Mouse (Mus musculus): ENCODE results near the gene Dennd4a.

Gene Dennd4a

DNA sequence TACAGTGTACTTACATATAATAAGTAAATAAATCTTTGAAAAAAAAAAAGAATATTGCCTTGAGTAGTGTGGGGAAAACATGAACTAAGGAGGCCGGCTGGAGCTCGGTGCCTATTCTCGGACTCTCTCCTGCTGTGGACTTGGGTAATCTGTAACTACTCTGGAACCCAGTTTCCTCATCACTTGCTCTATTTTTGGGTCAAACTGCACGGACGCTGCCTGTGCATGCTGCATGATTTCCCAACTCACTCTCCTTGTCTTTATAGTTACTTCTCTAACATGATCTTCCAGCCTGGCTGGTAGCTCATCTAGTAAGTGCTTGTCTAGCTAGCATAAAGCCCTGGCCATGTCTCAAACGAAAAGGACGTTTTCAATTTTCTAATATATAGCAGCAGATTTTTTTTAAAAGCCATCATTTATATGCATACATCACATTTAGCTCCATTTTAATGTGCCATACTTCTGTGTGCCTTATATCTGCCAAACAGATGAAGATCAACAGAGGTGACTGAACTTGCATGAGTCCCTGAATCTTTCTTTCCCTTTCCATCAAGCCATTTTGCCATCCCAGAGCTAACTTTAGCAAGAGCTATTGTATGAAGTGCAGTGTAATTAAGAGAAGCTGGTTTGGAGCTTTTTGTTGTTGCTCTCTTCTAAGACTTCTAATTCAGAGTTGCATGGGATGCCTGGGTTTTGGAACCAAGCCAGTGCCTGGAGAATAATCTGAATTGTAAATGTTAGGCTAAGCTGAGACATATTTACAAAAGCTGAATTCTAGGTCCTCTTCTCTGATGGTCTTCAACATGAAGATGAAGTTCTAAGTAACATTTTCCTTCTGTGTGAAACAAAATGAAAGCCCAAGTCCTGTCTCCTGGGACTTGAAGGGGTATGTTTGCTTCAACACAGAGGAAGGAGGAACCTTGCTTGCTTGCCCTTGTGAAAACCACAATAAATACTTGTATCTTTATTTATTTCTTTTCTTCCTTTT lies 20.2 kb upstream of the Dennd4a start:
- DNase-seq (ENCODE audit: low read depth, low spot score) = no peak

DNA sequence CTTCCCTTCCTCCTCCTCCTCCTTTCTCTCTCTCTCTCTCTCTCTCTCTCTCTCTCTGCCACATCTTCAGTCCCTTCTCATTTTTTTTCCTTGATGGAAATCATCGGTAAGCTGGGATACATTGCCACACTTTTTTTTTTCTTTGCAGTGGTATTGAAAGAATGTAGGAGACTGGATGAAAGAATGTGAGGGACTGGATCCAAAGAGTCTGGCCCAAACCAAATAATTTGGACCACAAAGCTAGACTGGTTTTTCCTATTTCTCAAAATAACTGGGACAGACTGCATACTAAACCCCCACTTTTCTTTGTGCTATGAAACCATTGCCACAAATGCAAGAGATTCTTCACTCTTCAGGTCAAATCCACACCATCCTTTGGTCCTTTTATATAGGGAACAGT lies 19.5 kb upstream of the Dennd4a start:
- DNase-seq (ENCODE audit: low read depth, low spot score) = no peak

DNA sequence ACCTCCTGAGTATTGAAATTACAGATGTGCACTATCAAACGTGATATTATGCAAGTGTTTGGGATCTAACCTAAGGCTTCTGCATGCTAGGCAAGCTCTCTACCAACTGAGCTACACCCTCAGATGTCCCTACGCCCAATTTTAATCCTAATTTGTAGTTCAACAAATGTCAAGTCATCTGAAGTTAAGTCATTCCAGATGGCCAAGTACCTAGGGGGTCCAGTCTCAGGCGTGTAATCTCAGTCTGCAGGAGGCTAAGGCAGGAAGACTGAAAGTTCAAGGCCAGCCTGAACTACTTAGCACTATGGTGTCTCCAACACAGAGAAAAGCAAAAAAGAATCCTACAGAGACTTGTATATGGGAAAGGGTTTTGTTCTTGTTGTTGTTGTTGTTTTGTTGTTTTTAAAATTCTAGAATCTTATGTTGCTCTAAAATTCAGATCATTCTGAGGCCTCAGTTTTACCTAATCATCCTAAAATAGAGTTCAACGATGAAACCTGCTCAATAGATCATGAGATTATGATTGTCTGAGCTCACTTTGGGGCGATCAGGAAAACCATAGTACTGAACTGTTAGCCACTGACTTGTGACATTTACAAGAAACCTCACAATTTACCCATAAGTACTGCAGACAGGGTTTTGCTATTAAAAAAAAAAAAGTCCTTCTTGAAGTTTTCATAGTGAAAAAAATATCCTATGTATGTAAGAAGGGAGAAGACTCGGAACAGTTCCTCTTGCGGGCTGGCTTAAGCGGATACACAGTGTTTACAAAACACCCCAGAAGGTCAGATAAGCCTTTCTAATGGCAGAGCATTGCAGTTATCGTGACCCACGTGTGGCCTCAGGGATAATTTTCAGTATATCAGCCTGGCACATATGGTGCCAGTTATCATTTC lies 18.5 kb upstream of the Dennd4a start:
- no peak for DNase-seq (ENCODE audit: low read depth, low spot score)

DNA sequence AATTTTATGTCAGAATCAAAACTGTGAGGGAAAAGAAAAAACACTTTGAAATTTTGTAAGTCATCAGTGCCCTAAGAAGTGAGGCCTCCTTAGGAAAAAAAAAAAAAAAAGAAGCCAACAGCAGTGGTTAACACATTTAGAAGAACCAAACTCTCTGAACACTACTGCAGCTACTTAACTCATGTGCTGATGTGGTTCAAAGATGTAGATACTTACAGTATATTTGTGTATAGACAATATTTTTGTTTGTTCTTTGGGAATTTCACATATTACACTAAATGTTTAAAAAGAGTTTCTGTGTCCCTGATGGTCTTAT lies 17.9 kb upstream of the Dennd4a start:
- DNase-seq (ENCODE audit: low read depth, low spot score) = no peak

DNA sequence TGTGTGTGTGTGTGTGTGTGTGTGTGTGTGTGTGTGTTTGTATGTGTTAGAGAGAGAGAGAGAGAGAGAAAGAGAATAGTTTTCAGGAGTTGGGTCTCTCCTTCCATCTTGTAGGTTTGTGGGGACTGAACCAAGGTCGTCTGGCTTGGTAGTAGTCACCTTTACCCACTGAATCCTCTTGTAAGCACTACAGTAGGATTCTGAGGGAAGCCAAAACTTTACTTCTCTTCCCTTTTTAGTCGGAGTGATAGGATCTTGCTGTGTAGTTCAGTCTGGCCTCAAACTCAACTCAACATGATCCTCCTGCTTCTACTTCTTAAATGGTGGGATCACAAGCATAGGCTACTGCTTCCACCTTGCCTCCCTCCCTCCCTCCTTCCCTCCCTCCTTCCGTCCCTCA lies 17.3 kb upstream of the Dennd4a start:
- no peak for DNase-seq (ENCODE audit: low read depth, low spot score)

DNA sequence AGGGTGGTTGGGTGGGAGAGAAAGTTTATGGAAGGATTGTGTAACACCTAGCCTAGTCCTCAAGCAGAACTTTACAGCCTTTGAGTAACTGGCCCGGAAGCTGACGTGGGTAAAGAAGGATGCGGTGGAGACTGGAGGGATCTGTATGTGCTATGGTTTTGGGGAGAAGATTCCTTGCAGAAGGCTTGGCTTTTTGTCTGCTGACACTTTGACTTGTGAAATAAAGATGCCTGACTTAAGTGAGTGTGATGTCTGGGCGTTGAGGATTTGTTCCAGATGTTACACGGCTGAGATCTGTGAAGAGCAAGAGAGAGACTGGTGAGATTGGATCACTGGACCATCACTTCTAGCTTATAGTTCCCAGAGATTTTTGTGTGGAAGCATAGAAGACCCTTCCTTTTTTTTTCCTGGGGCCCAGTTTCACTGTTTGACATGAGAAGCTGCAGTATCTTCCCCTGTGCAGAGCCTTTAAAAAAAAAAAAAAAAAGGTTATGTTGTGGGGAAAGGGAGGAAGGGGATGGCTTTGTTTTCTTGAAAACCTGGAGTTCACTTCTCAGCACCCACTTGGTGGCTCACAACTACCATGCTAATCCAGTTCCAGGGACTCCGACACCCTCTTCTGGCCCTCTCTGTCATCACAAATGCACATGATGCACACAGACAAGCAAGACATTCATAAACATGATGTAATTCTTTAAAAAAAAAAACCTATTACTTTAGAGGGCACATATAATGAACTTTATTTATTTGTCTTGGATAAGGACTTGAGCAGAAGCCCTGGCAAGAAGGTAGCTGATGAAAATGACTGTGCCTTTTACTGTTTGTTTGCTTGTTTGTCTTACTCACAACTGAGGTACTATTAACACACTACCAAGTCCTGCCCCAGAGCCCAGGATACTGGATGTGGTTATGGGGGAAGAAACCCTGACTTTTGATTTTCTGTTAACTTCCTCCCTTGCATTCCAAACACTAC lies 16.4 kb upstream of the Dennd4a start:
- DNase-seq (ENCODE audit: low read depth, low spot score) = no peak

DNA sequence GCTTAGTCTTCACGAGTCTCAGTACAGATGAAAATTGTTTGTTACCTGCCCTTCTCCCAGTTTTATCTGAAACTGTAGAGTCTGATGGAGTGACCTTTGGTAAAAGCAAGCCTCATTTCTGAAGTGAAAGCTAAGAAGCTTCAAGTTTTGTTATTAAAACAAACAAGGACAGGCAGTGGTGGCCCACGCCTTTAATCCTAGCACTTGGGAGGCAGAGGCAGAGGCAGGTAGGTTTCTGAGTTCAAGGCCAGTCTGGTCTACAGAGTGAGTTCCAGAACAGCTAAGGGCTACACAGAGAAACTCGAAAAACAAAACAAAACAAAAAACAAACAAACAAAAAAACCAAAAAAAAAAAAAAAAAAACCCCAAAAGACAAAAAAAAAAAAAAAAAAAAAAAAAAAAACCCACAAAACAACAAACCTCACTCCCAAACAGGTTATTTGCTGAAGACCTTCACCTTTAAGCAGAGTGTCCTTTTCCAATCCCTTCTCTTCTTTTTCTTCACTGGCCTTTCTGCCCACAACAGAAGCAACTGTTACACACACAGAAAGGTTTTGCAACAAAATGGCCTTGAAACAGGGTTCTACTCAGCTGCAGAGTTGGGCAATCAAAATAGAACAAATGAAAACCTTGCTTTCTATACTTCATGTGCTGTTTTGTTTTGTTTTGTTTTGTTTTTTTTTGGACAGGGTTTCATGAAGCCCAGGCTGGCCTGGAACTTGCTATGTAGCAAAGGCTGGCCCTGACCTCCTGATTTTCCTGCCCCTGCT lies 15.1 kb upstream of the Dennd4a start:
- DNase-seq (ENCODE audit: low read depth, low spot score) = no peak

DNA sequence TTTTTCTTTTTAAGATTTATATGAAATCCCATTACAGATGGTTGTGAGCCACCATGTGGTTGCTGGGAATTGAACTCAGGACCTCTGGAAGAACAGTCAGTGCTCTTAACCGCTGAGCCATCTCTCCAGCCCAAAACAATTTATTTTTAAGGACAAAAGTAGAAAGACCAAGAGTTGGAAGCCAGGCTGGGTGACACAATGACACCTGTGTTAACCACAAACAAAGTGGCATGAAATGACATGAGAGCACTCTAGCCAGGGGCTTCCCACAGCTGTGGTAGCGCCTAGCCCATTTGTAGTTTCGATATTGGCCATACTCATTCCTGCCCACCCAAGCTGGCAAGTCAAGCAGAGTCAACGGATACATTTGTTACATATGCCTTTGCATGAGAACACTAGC lies 13.7 kb upstream of the Dennd4a start:
- no peak for DNase-seq (ENCODE audit: low read depth, low spot score)

DNA sequence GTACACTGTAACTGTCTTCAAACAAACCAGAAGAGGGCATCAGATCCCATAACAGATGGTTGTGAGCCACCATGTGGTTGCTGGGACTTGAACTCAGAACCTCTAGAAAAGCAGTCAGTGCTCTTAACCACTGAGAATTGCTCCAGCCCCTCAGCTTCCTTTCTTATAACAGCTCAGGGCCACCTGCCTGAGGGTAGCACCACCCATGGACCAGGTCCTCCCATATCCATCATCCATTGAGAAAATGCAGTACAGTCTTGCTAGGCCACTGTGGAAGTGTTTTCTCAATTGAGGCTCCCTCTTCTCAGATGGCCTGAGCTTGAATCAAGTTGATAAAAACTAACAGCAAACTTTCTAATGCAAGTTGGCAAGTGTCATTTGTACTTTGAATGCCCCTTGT lies 13.0 kb upstream of the Dennd4a start:
- no peak for DNase-seq (ENCODE audit: low read depth, low spot score)

DNA sequence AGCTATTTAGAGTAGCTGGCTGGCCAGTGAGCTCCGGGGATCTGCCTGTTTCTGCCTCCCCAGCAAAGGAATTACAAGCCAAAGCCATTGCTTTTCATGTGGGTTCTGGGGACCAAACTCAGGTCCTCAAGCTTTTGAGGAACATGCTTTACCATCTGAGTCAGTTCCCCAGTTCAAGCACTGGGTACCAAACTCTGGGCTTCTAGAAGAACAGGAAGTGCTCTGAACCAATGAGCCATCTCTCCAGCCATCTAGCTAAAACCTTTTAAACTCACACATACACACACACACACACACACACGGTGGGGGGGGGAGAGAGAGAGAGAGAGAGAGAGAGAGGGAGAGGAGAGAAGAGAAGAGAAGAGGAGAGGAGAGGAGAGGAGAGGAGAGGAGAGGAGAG lies 12.3 kb upstream of the Dennd4a start:
- no peak for DNase-seq (ENCODE audit: low read depth, low spot score)

DNA sequence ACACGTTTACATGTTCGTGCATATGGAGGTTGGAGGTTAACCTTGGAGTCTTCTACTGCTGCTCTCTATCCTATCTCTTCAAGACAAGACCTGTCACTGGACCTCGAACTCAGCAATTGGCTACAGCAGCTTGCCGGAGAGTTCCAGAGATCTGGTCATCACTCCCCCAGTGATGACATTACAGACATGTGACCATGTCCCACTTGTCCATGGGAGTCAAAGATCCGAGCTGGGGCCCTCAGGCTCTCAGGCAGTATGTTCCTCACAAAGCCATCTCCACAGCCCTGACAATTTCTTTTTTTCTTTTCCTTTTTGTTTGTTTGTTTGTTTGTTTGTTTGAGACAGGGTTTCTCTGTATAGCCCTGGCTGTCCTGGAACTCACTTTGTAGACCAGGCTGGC lies 11.6 kb upstream of the Dennd4a start:
- DNase-seq (ENCODE audit: low read depth, low spot score) = no peak

DNA sequence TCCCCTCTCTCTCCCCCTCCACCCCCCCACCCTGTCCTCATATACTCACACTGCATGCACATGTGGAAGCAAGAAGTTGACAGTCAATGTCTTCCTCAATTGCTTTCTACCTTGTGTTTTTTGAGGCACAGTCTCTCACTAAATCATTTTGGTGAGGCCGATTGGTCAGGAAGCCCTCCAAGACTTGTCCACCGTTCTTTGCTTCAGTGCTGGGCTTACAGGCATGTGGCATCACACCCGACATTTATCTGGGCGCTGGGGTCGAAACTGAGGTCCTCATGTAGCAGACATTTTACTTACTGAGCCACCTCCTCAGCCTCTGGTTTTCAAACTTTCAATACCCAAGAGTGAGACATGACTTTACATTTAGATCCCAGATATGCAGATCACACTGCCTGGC lies 8.6 kb upstream of the Dennd4a start:
- DNase-seq (ENCODE audit: low read depth, low spot score) = no peak

DNA sequence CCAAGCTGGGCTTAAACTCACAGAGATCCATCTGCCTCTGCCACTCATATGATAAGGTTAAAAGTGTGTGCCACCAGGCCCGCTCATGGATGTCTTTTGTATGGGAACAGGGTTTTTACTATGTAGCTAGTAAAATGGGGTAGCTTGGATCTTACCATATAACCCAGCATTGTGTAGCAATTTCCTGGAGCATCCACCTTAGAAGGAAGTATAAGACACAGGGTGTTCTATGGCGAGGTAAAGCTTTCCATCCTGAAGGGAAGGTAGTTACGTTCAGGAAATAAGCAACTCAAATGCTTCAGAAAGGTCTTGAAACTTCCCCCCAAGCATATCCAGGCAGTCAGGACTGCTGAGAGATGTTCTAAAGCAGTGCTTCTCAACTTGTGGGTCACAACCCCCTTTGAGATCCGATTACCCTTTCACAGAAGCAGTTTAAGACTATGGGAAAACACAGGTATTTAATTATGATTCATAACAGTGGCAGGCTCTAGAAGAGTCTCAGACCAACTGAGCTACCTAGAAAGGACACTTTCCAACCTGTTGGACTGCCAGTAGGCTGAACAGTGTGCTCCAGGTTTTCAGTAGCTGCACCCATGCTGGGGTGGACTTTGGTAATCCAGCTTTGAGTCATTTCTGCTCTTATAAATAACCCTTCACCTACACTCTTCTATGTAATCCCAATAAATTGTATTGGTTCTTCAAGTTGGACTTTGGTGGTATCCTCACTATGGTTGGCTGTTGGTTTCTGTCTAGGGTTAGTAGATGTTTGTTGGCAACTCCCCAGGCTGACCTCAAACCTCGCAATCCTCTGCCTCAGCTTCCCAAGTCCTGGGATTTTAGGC lies 7.5 kb upstream of the Dennd4a start:
- DNase-seq (ENCODE audit: low read depth, low spot score) = no peak

DNA sequence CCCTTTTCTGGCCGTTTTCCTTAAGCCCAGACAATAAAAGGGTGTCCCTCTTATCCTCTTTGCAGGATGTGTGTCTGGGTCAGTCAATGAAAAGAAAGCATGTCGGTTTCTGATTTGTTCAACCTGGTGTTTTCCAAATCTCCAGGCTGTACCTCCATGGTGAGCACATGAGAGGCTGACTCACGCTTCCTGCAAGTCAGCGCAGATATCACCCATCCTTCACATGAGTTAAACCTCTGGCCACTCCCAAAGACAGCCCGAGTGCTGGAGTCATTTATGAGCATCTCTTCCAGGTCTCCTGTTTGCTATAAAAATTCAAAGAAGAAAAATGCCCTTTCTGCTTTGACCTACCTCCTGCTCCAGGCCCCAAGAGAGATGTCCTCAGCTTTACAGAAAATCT lies 5.3 kb upstream of the Dennd4a start:
- no peak for DNase-seq (ENCODE audit: low read depth, low spot score)

DNA sequence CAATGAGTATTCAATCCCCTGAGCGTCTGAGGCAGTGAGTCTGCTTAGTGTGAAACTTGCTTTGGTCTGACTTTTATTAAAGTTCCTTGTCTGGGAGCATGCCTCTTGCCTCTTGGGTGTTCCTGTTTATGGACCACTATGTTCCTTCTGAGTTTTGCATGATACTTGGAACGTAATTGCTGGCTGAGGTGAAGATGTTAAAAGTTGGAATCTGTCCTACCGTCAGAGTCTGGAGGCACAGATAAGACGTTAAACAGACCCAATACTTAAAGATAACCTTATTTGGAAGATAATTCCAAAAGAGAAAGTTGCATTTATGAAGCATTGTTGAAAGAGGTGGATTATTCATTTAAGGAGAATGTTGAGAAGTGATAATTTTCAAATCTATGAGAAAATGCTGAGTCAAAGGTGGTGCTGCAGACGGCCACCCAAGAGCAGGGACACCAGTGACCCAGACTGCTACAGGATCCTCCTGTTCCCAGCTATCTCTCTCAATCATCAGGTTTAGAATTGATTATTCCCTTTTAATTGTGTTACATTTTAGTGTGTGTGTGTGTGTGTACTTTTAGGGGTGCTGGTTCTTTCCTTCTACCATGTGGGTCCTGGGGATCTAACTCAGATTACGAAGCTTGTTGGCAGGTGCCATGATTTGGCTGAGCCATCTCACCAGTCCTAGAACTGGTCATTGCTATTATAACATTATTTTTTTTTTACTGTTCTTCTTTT lies 4.6 kb upstream of the Dennd4a start:
- DNase-seq (ENCODE audit: low read depth, low spot score) = peak; percentile 33

DNA sequence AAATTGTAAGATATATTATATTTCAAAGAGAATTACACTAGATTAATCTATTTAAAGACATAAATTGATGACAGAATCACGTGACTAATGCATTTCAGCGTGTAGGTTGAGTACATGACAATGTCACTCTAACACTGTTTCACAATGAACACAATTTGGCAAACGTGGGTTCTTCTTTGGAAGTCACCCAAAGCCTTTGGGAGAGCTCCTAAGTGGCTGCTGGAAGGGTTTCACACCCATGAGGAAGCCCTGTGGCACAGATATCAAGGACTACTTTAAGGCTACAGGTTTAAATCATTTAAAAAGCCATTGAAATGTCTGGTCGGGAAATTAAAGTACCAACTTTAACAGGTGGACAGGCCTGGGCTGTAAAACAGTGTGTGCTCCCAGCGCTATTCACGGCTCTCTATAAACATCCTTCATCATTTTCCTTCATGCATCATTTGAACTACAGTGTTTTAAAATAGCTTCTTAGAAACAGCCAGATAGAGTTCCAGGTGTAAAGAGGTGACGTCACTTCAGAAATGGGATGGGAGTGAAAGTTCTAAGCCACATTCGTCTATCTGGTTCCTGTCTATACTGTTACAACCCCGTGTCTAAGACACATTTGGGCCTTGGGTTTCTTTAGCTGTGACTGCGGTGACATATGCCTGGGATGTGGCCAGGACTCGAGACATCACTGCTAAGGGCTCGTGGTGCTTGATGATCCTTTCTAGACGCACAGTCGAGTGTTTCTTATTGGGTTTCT lies 3.9 kb upstream of the Dennd4a start:
- DNase-seq (ENCODE audit: low read depth, low spot score) = no peak

DNA sequence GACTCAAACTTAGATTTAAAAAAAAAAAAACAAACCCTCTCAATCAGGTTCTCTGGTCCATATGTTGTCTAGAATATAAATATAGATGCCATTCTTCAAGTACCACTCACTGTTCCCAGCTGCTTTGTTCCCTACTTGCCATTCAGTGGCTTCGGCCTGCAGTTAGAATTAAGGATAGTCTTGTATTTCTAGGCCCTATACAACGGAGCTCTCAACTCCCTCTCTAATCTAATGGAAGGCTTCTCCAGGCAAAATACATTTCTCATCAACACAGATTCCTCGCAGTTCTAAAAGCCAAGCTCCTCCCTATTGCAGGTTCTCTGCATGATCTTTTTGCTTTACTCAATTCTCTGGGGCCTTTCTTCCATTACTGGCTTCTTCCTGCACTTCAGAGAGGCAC lies 1.3 kb upstream of the Dennd4a start:
- no peak for DNase-seq (ENCODE audit: low read depth, low spot score)

Measured in skeletal muscle tissue, adult 2 months (tissue).